Mouse (Mus musculus) cerebellum, adult 9-10 months (tissue): ENCODE measurements around the gene Tmem179.

Source experiments
- DNase-seq: peaks from one replicate; pipeline ENCODE4 v3.0.0; 2022

The Tmem179 gene

DNA sequence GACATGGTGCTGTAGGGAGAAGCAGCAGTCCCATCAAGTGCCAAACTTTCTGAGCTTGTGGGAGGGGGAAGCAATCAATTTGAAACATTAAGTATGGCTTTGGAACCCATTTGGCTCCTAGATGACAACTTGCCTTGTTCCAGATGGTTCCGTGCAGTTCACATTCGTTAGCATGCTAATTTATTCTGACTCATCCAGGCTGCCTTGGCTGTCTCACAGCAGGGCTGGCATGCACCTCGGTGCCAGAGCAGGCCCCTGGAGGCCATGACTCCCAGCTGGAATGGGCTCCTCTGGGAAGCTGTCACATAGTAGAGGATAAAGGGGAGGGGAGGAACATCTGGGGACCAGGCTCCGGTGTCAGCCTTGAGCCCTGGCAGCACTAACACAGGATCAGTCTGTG, 58.7 kb downstream of the Tmem179 start:
- DNase-seq = no peak

DNA sequence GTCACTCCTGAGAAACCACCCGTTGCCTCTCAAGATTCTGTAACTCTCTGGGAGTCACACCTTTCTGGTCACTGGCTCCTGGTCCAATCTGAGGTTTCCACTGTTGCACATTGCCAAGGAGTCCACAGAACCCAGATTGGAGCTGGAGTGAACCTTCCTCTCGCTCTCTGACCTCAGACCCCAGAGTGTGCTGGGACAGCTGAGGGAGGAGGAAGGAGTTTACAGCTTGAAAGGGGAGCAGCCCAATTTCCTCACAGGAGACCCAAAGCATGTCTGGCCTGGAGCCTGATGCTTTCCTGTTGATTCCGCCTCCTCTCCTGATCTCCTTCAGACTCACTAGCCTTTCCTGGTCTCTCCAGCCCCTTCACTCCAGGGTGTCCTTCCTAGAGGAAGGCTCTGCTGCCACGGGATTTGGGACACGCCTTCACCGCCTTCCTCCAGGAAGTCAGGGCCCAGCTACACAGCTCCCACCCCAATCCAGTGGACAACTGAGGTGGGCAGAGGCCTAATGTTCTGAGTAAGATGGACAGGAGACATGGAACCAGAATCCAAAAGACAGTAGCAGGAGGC, 60.3 kb downstream of the Tmem179 start:
- DNase-seq = no peak

DNA sequence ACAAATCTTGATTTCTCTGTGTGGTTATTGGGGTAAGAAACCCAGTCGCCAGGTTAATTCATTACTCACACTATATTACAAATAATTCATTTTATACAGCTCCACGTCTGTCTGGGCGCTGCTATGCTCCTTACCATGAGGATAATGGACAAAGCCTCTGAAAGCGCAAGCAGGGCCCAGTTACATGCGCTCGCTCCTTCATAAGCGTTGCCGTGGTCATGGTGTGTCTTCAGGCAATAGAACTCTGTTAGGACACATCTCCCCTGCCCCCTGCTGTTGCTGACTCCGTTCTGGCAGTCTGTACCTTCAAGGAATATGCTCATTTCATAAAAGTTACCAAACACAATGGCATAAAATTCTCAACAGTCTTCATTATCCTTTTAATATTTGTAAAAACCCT, 64.7 kb downstream of the Tmem179 start:
- DNase-seq = no peak

GRCm38 (mm10) chr12:112451381-112451780, 65.2 kb downstream of the Tmem179 start:
- DNase-seq = no peak

GRCm38 (mm10) chr12:112450883-112451282, 65.7 kb downstream of the Tmem179 start:
- DNase-seq = no peak
